Mouse (Mus musculus): ENCODE measurements around the gene Zbtb38.
A peak's percentile ranks its signal among the peaks of the same experiment; 100 is the strongest.
"Not testable (repeated sequence)": the region's sequence is repeated elsewhere in the genome, so short reads cannot be mapped to it uniquely, and the experiment has no call there.

Gene Zbtb38

GRCm38 (mm10) chr9:96684165-96684792 is 68.4 kb downstream of the Zbtb38 start:
- no peak for DNase-seq (ENCODE audit: low spot score)

GRCm38 (mm10) chr9:96678611-96679010 is 74.0 kb downstream of the Zbtb38 start:
- no peak for DNase-seq (ENCODE audit: low spot score)

GRCm38 (mm10) chr9:96677711-96678110 is 74.9 kb downstream of the Zbtb38 start:
- DNase-seq (ENCODE audit: low spot score) = not testable (repeated sequence)

- no peak for DNase-seq (ENCODE audit: low spot score)
Observed at GRCm38 (mm10) chr9:96676671-96677070, 76.0 kb downstream of the Zbtb38 start.

GRCm38 (mm10) chr9:96675763-96676640 is 76.6 kb downstream of the Zbtb38 start:
- DNase-seq (ENCODE audit: low spot score) = no peak

GRCm38 (mm10) chr9:96675071-96675762 is 77.4 kb downstream of the Zbtb38 start:
- peak; percentile 79 for DNase-seq (ENCODE audit: low spot score)

GRCm38 (mm10) chr9:96674301-96674700 is 78.3 kb downstream of the Zbtb38 start:
- no peak for DNase-seq (ENCODE audit: low spot score)

GRCm38 (mm10) chr9:96672466-96672865 is 80.2 kb downstream of the Zbtb38 start:
- DNase-seq (ENCODE audit: low spot score) = no peak

- no peak for DNase-seq (ENCODE audit: low spot score)
Observed at GRCm38 (mm10) chr9:96671249-96671648, 81.4 kb downstream of the Zbtb38 start.

- DNase-seq (ENCODE audit: low spot score) = peak; percentile 94
Observed at GRCm38 (mm10) chr9:96669877-96670276, 82.8 kb downstream of the Zbtb38 start.

GRCm38 (mm10) chr9:96668628-96669027 is 84.0 kb downstream of the Zbtb38 start:
- peak; percentile 47 for DNase-seq (ENCODE audit: low spot score)

GRCm38 (mm10) chr9:96660510-96661244 is 92.0 kb downstream of the Zbtb38 start:
- no peak for DNase-seq (ENCODE audit: low spot score)

GRCm38 (mm10) chr9:96659801-96660200 is 92.8 kb downstream of the Zbtb38 start:
- DNase-seq (ENCODE audit: low spot score) = no peak

- DNase-seq (ENCODE audit: low spot score) = no peak
Observed at GRCm38 (mm10) chr9:96653538-96653937, 99.1 kb downstream of the Zbtb38 start.

- DNase-seq (ENCODE audit: low spot score) = peak; percentile 49
Observed at GRCm38 (mm10) chr9:96652763-96653162, 99.9 kb downstream of the Zbtb38 start.

- peak; percentile 15 for DNase-seq (ENCODE audit: low spot score)
Observed at GRCm38 (mm10) chr9:96650807-96651206, 101.8 kb downstream of the Zbtb38 start.

GRCm38 (mm10) chr9:96649924-96650323 is 102.7 kb downstream of the Zbtb38 start:
- peak; percentile 70 for DNase-seq (ENCODE audit: low spot score)

- DNase-seq (ENCODE audit: low spot score) = no peak
Observed at GRCm38 (mm10) chr9:96649362-96649761, 103.3 kb downstream of the Zbtb38 start.

GRCm38 (mm10) chr9:96646668-96647295 is 105.8 kb downstream of the Zbtb38 start:
- DNase-seq (ENCODE audit: low spot score) = no peak

- DNase-seq (ENCODE audit: low spot score) = no peak
Observed at GRCm38 (mm10) chr9:96644840-96645239, 107.8 kb downstream of the Zbtb38 start.

- DNase-seq (ENCODE audit: low spot score) = not testable (repeated sequence)
Observed at GRCm38 (mm10) chr9:96644002-96644401, 108.6 kb downstream of the Zbtb38 start.
